Mouse (Mus musculus): ENCODE data around the gene Ppp1r17.

DNA sequence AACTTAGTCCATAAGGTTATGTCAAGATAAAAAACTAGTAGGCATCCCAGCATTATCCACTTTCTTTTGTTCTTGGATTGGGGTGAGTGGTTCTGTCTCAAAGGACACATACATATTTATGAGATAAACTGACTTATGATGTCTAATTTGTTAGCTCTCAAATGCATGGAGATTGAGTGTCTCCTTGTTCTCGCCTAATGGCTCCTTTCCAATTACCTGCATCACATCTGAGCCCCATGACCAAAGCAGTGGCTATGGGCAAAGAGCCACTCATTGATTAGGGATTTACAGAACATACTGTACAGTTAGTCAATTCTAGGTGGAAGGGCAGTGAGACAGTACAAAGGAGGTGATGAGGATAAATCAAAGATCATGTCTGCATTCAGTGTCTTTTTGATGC lies 27.4 kb downstream of the Ppp1r17 start:
- TF ChIP-seq POLR2A (IDR thresholded peaks at IDR 0.05; ENCODE audit: control insufficient read depth, low read depth, low read length) (no peak), CTCF (IDR thresholded peaks at IDR 0.05; ENCODE audit: control insufficient read depth, insufficient read depth, insufficient replicate concordance, low read depth, low read length) (no peak)

Data from testis, adult 2 months (tissue).